8 mouse cellular contexts compared by ENCODE assay signal in genomic region chr15:83085901-83086300, GRCm38 (mm10). TPM values are rescaled to one million over a fixed set of nuclear protein-coding genes. Genes with fewer than 3 reads are reported as not detected.
DNase-seq lines count a peak whose midpoint lies in the region; ATAC-seq and TF ChIP-seq lines count a peak whose summit lies in the region.

No protein-coding gene starts in this region.

- H3K4me3 ChIP-seq in forebrain, postnatal 0 days (ENCODE audit: low read depth, low read length), result no peak overlapping the region
- H3K4me3 ChIP-seq in forebrain, embryonic 10.5 days, result no peak overlapping the region

- DNase-seq in forebrain, postnatal 0 days, result no peak
- DNase-seq in forebrain, embryonic 10.5 days (ENCODE audit: extremely low spot score, low spot score), result no peak
- peak; percentile 19 for DNase-seq in right cerebral cortex, adult 18-20 months
- DNase-seq in right cerebral cortex, postnatal 36 days (ENCODE audit: low spot score in 2 of 2), result no peak
- DNase-seq in c-Kit-positive CD71-positive TER-119-positive erythroid progenitor cells, embryonic 14.5 days (ENCODE audit: low spot score), result peak; percentile 58
- DNase-seq in kidney, postnatal 14 days, result peak; percentile 54
- DNase-seq in cerebellum, adult 11 months, result no peak

- H3K9ac ChIP-seq in forebrain, postnatal 0 days, result no peak overlapping the region

- no peaks in the 10 kb centered on the region for H3K36me3 ChIP-seq in forebrain, postnatal 0 days (ENCODE audit: insufficient read depth)
- no peaks in the 10 kb centered on the region for H3K36me3 ChIP-seq in forebrain, embryonic 10.5 days (replicated peaks)

- WGBS in forebrain, postnatal 0 days, result 35% methylated on average over 6 of the region's 7 CpGs
- 35% methylated on average over 7 of the region's 7 CpGs for WGBS in forebrain, embryonic 10.5 days

- H3K27ac ChIP-seq in forebrain, postnatal 0 days (ENCODE audit: low read depth, low read length), result no peak overlapping the region
- no peak overlapping the region for H3K27ac ChIP-seq in forebrain, embryonic 10.5 days

- H3K4me1 ChIP-seq in forebrain, postnatal 0 days (ENCODE audit: insufficient read depth), result no peaks in the 10 kb centered on the region; the same call in 1 of the 2 replicates
- peaks cover 40% of the 10 kb centered on the region for H3K4me1 ChIP-seq in forebrain, embryonic 10.5 days

- H3K9me3 ChIP-seq in forebrain, postnatal 0 days (ENCODE audit: low read length), result no peaks in the 10 kb centered on the region
- H3K9me3 ChIP-seq in forebrain, embryonic 10.5 days, result no peaks in the 10 kb centered on the region

- no peaks in the 10 kb centered on the region for H3K27me3 ChIP-seq in forebrain, postnatal 0 days (ENCODE audit: insufficient read depth, low read length)
- peaks cover 59% of the 10 kb centered on the region for H3K27me3 ChIP-seq in forebrain, embryonic 10.5 days (ENCODE audit: poor library complexity, severe bottlenecking)

- H3K4me2 ChIP-seq in forebrain, postnatal 0 days (ENCODE audit: low read depth), result no peak overlapping the region

- ATAC-seq in forebrain, postnatal 0 days, result no peak
- peak; percentile 24; the same call in 1 of the 2 replicates for ATAC-seq in neutrophil, adult 5-6 weeks (ENCODE audit: extremely low read depth, insufficient number of reproducible peaks, low FRiP score, poor library complexity, severe bottlenecking)

- TF ChIP-seq CTCF in forebrain, postnatal 0 days (IDR thresholded peaks at IDR 0.05; ENCODE audit: low read depth), result peak; percentile 60

RNA-seq across cellular contexts. Expression of gene Serhl, which starts 3.4 kb away (rescaled TPM):
- total RNA-seq in forebrain, postnatal 0 days (2014; rRNA removed), result 7.2 and 11.9 TPM in 2 replicates
- polyA plus RNA-seq in forebrain, postnatal 0 days (2015; fragmentation: Nextera tagmentation; extraction: Ambion mirVana), result 39.1 and 42.6 TPM in 2 replicates
- 49.7 and 51.8 TPM in 2 replicates for polyA plus RNA-seq in forebrain, embryonic 10.5 days (2016; fragmentation: Nextera tagmentation; extraction: Ambion mirVana)
- 16.6 and 20.3 TPM in 2 replicates for total RNA-seq in neutrophil, adult 5-6 weeks (2017)

RNA-seq across cellular contexts. Expression of gene Rrp7a, which starts 36.7 kb away (rescaled TPM):
- total RNA-seq in forebrain, postnatal 0 days (2014; rRNA removed), result 104 and 122 TPM in 2 replicates
- 89.5 and 94.9 TPM in 2 replicates for polyA plus RNA-seq in forebrain, postnatal 0 days (2015; fragmentation: Nextera tagmentation; extraction: Ambion mirVana)
- polyA plus RNA-seq in forebrain, embryonic 10.5 days (2016; fragmentation: Nextera tagmentation; extraction: Ambion mirVana), result 81.9 and 86.5 TPM in 2 replicates
- 41.4 and 43.3 TPM in 2 replicates for total RNA-seq in neutrophil, adult 5-6 weeks (2017)

RNA-seq across cellular contexts. Expression of gene Nfam1, which starts 52.8 kb away (rescaled TPM):
- 0.69 and 2.9 TPM in 2 replicates for total RNA-seq in forebrain, postnatal 0 days (2014; rRNA removed)
- polyA plus RNA-seq in forebrain, postnatal 0 days (2015; fragmentation: Nextera tagmentation; extraction: Ambion mirVana), result 1.5 and 1.8 TPM in 2 replicates
- polyA plus RNA-seq in forebrain, embryonic 10.5 days (2016; fragmentation: Nextera tagmentation; extraction: Ambion mirVana), result 1.6 and 2.3 TPM in 2 replicates
- 242 and 249 TPM in 2 replicates for total RNA-seq in neutrophil, adult 5-6 weeks (2017)

Comparison
In these comparisons a context has a peak if more than half of its experiments do, and no peak if none do; other contexts are left out.
1. DNase-seq: peak in right cerebral cortex, adult 18-20 months (single experiment), c-Kit-positive CD71-positive TER-119-positive erythroid progenitor cells, embryonic 14.5 days (single experiment) and kidney, postnatal 14 days (single experiment); none in forebrain, postnatal 0 days (single experiment), forebrain, embryonic 10.5 days (single experiment), right cerebral cortex, postnatal 36 days (0 of 2) and cerebellum, adult 11 months (single experiment).
2. RNA of gene Nfam1, which starts 52.8 kb away (total RNA-seq): 242 to 249 TPM in neutrophil, adult 5-6 weeks; 0.69 to 2.9 TPM in forebrain, postnatal 0 days; every median in the first group is over 10 times any median in the second.